Mouse (Mus musculus) adrenal gland, adult 8-10 months (tissue): ENCODE results near the gene Cldn4. TPM values are rescaled to one million over a fixed set of nuclear protein-coding genes. Genes with fewer than 3 reads are reported as not detected.

Source experiments
- total RNA-seq, 4 experiments: library from RNA; stranded (reverse); gene quantifications; 2 replicates each; pipeline ENCODE4 v1.2.4; 2022

The Cldn4 gene
- total RNA-seq, 4 experiments from 2014 or later: not detected

Other genes with a start within 250 kb of the Cldn4 start
- gene Eln, start 199.6 kb downstream of the Cldn4 start, total RNA-seq: 10 to 100 TPM in 2 of 4 experiments, 1 to 10 TPM in 2; 6.8 to 12.7 (median 9.7) TPM
- not detected for gene Tmem270, start 40.2 kb downstream of the Cldn4 start, total RNA-seq
- not detected for gene Cldn13, start 31.4 kb downstream of the Cldn4 start, total RNA-seq
- gene Mettl27, start 14.6 kb downstream of the Cldn4 start, total RNA-seq: 10 to 100 TPM; 22.1 to 55.7 (median 44.6) TPM
- gene Cldn3, start 39.3 kb upstream of the Cldn4 start, total RNA-seq: 1 to 10 TPM in 3 of 4 experiments, not detected in 1; 1.1 to 1.5 (median 1.4) TPM
- gene Abhd11, start 62.2 kb upstream of the Cldn4 start, total RNA-seq: 10 to 100 TPM; 52.4 to 65.4 (median 55.9) TPM
- 10 to 100 TPM in 3 of 4 experiments, 1 to 10 TPM in 1; 4.9 to 15.9 (median 12.1) TPM for gene Stx1a, start 76.5 kb upstream of the Cldn4 start, total RNA-seq
- gene Dnajc30, start 117.3 kb upstream of the Cldn4 start, total RNA-seq: 10 to 100 TPM; 35.8 to 42.0 (median 38.7) TPM
- 10 to 100 TPM; 54.5 to 56.7 (median 55.8) TPM for gene Bud23, start 118.0 kb upstream of the Cldn4 start, total RNA-seq
- 1 to 10 TPM; 2.2 to 6.5 (median 4.8) TPM for gene Vps37d, start 131.3 kb upstream of the Cldn4 start, total RNA-seq
- 10 to 100 TPM; 33.6 to 42.9 (median 37.8) TPM for gene Mlxipl, start 143.0 kb upstream of the Cldn4 start, total RNA-seq
- 10 to 100 TPM; 21.2 to 30.4 (median 25.6) TPM for gene Tbl2, start 202.7 kb upstream of the Cldn4 start, total RNA-seq
- 10 to 100 TPM; 65.5 to 89.7 (median 78.2) TPM for gene Bcl7b, start 221.3 kb upstream of the Cldn4 start, total RNA-seq
- 100 to 1,000 TPM in 1 of 4 experiments, 10 to 100 TPM in 3; 71.4 to 118 (median 94.8) TPM for gene Baz1b, start 240.3 kb upstream of the Cldn4 start, total RNA-seq